Mouse (Mus musculus): ENCODE data around the gene Ptcd1. TPM values are rescaled to one million over a fixed set of nuclear protein-coding genes. Genes with fewer than 3 reads are reported as not detected.
A peak's percentile ranks its signal among the peaks of the same experiment; 100 is the strongest.

The Ptcd1 gene
- total and polyA plus RNA-seq, 2 experiments from 2014 or later = 20.3 to 27.9 TPM

DNA sequence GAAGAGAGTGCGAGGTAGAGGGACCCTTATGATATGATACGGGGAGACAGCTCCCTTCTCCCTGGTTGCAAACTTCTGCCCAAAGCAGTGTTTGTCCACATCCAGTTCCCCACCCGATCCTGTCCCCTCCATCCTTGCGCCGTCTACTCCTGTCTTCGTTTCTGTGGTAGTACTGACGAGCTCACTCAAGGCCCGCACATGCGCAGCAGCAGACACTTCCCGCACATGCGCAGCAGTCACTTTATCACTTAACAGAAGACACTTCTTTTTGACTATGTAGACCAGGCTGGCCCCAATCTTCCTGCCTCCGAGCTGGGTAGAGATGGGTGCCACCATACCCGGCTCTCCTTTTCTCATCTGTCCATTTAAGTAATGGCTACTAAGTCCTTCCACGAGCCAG lies 5.5 kb downstream of the Ptcd1 start:
- H3K4me1 ChIP-seq (ENCODE audit: insufficient read depth, low read length) = peaks cover 4% of the 10 kb centered on the region; the same call in 1 of the 2 replicates
- peaks cover 54% of the 10 kb centered on the region for H3K36me3 ChIP-seq (ENCODE audit: insufficient read depth, low read length)
- H3K9me3 ChIP-seq (ENCODE audit: low read length) = no peaks in the 10 kb centered on the region
- no peak for TF ChIP-seq CTCF (IDR thresholded peaks at IDR 0.05)
- no peak for ATAC-seq (ENCODE audit: low FRiP score)
- no peak overlapping the region for H3K4me3 ChIP-seq (ENCODE audit: low read depth, low read length)
- no peaks in the 10 kb centered on the region for H3K27me3 ChIP-seq (ENCODE audit: insufficient read depth, low read length)
- no peak overlapping the region for H3K4me2 ChIP-seq (ENCODE audit: low read depth, low read length, poor library complexity, severe bottlenecking)
- WGBS = 96% methylated on average over 14 of the region's 14 CpGs
- H3K27ac ChIP-seq (ENCODE audit: low read depth, low read length) = no peak overlapping the region
- no peak for DNase-seq (ENCODE audit: low spot score)
- no peak overlapping the region for H3K9ac ChIP-seq (replicated peaks; ENCODE audit: low read length, poor library complexity, severe bottlenecking)

DNA sequence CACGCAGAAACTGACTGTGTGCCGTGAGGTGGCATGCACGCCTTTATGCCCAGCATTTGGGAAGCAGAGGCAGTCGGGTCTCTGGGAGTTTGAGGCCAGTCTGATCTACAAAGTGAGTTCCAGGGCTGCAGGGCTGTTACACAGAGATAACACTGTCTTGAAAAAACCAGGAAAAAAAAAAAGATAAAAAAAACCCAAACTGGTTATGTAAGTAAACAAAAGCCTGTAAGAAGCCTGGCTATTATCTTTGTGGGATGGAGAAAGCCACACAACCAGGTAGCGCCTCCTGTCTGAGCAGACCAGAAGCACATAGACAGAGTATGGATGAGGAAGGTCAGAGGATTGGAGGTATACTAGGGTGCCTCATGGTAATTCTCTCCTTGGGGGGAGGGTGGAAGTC lies 14.2 kb downstream of the Ptcd1 start:
- no peaks in the 10 kb centered on the region for H3K4me1 ChIP-seq (ENCODE audit: insufficient read depth, low read length)
- no peak overlapping the region for H3K9ac ChIP-seq (replicated peaks; ENCODE audit: low read length, poor library complexity, severe bottlenecking)
- no peaks in the 10 kb centered on the region for H3K9me3 ChIP-seq (ENCODE audit: low read length)
- no peak overlapping the region for H3K4me2 ChIP-seq (ENCODE audit: low read depth, low read length, poor library complexity, severe bottlenecking)
- no peak overlapping the region for H3K27ac ChIP-seq (ENCODE audit: low read depth, low read length)
- no peak for DNase-seq (ENCODE audit: low spot score)
- TF ChIP-seq CTCF (IDR thresholded peaks at IDR 0.05) = no peak; the same call in 1 of the 2 replicates
- H3K27me3 ChIP-seq (ENCODE audit: insufficient read depth, low read length) = no peaks in the 10 kb centered on the region
- no peak for ATAC-seq (ENCODE audit: low FRiP score)
- H3K36me3 ChIP-seq (ENCODE audit: insufficient read depth, low read length) = peaks cover 78% of the 10 kb centered on the region
- 95% methylated on average over 5 of the region's 5 CpGs for WGBS
- H3K4me3 ChIP-seq (ENCODE audit: low read depth, low read length) = no peak overlapping the region

DNA sequence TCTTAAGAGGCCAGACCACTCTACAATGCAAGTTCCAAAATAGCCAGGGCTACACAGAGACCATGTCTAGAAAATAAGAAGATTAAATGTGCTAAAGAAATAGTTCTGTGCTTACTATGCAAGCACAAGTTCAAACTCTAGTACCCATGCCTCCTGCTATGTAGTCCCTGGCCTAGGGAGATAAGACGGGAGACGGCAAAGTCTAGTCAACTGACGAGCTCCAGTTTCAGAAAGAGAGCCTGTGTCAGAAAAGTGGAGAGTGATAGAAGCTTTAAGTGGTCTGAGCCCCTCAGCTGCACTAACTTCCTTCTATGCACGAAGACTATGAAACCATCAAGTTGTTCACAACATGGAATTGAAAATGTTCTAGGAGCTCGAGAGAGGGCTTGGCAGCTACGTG lies 17.6 kb downstream of the Ptcd1 start:
- DNase-seq (ENCODE audit: low spot score) (no peak), ATAC-seq (ENCODE audit: low FRiP score) (no peak)
- no peak overlapping the region for H3K9ac ChIP-seq (replicated peaks; ENCODE audit: low read length, poor library complexity, severe bottlenecking)
- no peak overlapping the region for H3K27ac ChIP-seq (ENCODE audit: low read depth, low read length)
- no peaks in the 10 kb centered on the region for H3K4me1 ChIP-seq (ENCODE audit: insufficient read depth, low read length)
- no peaks in the 10 kb centered on the region for H3K27me3 ChIP-seq (ENCODE audit: insufficient read depth, low read length)
- no peak overlapping the region for H3K4me3 ChIP-seq (ENCODE audit: low read depth, low read length)
- H3K9me3 ChIP-seq (ENCODE audit: low read length) = no peaks in the 10 kb centered on the region
- WGBS = 94% methylated on average over 6 of the region's 6 CpGs
- no peak overlapping the region for H3K4me2 ChIP-seq (ENCODE audit: low read depth, low read length, poor library complexity, severe bottlenecking)
- peaks cover 85% of the 10 kb centered on the region for H3K36me3 ChIP-seq (ENCODE audit: insufficient read depth, low read length)
- TF ChIP-seq CTCF (IDR thresholded peaks at IDR 0.05) = no peak

DNA sequence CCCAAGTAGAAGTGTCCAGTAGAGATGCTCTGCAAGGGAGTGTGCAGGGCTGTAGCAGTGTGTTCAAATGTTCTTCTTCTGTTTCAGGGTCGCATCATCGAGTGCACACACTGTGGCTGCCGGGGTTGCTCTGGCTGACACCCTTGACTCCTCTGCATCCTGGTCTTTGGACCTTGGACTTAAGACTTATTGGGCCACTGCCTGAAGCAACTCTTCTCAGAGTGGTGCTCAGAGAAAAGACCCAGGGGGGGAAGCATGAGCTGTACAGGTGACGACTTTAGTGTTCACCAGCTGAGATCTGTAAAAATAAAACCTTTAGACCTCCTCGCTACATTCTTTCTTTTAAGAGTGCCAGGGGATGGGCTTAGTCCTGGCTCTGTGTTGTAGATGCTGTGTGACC lies 19.2 kb downstream of the Ptcd1 start:
- H3K9me3 ChIP-seq (ENCODE audit: low read length) = no peaks in the 10 kb centered on the region
- no peak overlapping the region for H3K27ac ChIP-seq (ENCODE audit: low read depth, low read length)
- H3K9ac ChIP-seq (replicated peaks; ENCODE audit: low read length, poor library complexity, severe bottlenecking) = no peak overlapping the region
- 94% methylated on average over 5 of the region's 5 CpGs for WGBS
- no peaks in the 10 kb centered on the region for H3K27me3 ChIP-seq (ENCODE audit: insufficient read depth, low read length)
- H3K36me3 ChIP-seq (ENCODE audit: insufficient read depth, low read length) = peaks cover 78% of the 10 kb centered on the region
- DNase-seq (ENCODE audit: low spot score) (no peak), ATAC-seq (ENCODE audit: low FRiP score) (no peak)
- TF ChIP-seq CTCF (IDR thresholded peaks at IDR 0.05) = no peak
- H3K4me2 ChIP-seq (ENCODE audit: low read depth, low read length, poor library complexity, severe bottlenecking) = no peak overlapping the region
- no peaks in the 10 kb centered on the region for H3K4me1 ChIP-seq (ENCODE audit: insufficient read depth, low read length)
- no peak overlapping the region for H3K4me3 ChIP-seq (ENCODE audit: low read depth, low read length)

DNA sequence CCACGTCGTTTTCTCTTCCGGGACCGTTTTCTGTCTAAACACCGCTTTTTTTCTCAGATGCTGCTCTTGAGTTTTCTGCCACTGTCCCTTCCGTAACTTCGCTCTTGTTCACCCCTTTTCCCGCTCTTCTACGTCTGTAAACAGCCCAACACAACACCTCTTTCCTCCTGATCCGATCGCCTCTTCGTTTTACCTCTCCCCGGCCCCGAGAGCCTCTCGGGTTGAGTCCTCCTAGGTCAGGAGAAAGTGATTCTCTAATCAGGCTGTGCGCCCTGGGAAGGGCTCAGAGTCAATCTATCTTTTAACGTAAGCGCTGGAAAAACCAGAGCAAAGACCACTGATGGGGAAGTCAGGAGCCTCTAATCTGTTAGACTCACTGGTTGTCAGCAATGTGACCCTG lies 26.3 kb downstream of the Ptcd1 start:
- DNase-seq (ENCODE audit: low spot score) (no peak), ATAC-seq (ENCODE audit: low FRiP score) (no peak)
- Histone ChIP-seq H3K4me3 (ENCODE audit: low read depth, low read length) (peak overlapping the region; percentile 91), H3K9me3 (ENCODE audit: low read length) (no peaks in the 10 kb centered on the region), H3K27ac (ENCODE audit: low read depth, low read length) (peak overlapping the region; percentile 89), H3K9ac (replicated peaks; ENCODE audit: low read length, poor library complexity, severe bottlenecking) (peak overlapping the region; percentile 88), H3K4me1 (ENCODE audit: insufficient read depth, low read length) (peaks cover 5% of the 10 kb centered on the region; the same call in 1 of the 2 replicates), H3K36me3 (ENCODE audit: insufficient read depth, low read length) (peaks cover 29% of the 10 kb centered on the region), H3K4me2 (ENCODE audit: low read depth, low read length, poor library complexity, severe bottlenecking) (peak overlapping the region; percentile 92), H3K27me3 (ENCODE audit: insufficient read depth, low read length) (no peaks in the 10 kb centered on the region)
- under 1% methylated on average over 18 of the region's 18 CpGs for WGBS
- no peak for TF ChIP-seq CTCF (IDR thresholded peaks at IDR 0.05)

DNA sequence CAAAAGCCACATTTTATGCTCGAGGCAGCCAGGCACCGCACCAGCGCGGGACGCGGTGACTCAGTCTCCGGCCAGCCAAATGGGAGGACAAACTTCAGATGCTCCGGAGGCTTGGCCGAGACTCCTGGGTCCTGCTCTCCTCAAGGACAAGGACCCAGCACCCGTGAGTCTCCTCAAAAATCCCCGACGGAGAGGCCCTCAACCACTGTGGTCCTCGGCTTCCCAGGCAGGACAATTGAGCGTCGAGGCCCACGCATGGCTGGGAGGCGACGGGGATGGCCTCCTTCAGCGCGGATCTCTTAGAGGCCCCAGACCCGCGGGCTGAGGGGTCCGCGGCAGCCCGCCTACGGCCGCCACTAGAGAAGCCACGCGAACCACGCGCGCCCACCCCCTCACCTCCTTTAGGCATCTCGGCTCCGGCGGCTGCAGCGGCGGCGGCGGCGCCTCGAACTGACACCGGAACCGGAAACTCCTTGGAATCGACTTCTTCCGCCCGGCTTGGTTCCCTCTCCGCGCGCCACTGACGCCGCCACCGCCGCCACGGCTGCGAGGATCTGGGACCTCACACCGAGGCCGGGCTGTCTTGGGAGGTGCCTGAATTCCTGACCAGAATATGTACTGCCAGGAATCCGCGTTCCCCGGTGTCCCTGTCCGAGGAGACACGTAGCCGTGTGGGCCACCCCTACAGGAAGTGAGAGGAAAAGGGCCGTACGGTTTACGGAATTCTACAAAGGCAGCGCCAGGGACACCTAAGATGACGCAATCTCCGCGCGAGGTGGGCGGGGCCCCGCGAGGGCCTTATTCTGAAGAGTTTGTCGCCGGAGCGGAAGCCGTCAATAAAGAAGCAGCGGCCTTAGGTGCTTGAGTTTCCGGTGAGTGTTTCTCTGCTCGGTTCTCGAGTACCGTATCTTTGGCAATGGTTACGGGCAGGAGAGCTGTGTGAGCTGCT lies 27.1 kb downstream of the Ptcd1 start, which contains the start of the genes Pdap1 and Bud31:
Pdap1 (minus strand) TSS at position 668 of the 949 bp plus-strand sequence.
Bud31 (plus strand) TSS at position 792 of the 949 bp plus-strand sequence.
- H3K9ac ChIP-seq (replicated peaks; ENCODE audit: low read length, poor library complexity, severe bottlenecking) = peak within 1 kb of the TSS; percentile 88
- peak; percentile 95 for DNase-seq (ENCODE audit: low spot score)
- no peaks in the 10 kb centered on the region for H3K27me3 ChIP-seq (ENCODE audit: insufficient read depth, low read length)
- under 1% methylated on average over 78 of the region's 84 CpGs for WGBS
- peaks cover 30% of the 10 kb centered on the region for H3K36me3 ChIP-seq (ENCODE audit: insufficient read depth, low read length)
- H3K4me2 ChIP-seq (ENCODE audit: low read depth, low read length, poor library complexity, severe bottlenecking) = peak within 1 kb of the TSS; percentile 92
- peak within 1 kb of the TSS; percentile 91 for H3K4me3 ChIP-seq (ENCODE audit: low read depth, low read length)
- peak; percentile 93 for ATAC-seq (ENCODE audit: low FRiP score)
- peak within 1 kb of the TSS; percentile 89 for H3K27ac ChIP-seq (ENCODE audit: low read depth, low read length)
- peaks cover 5% of the 10 kb centered on the region; the same call in 1 of the 2 replicates for H3K4me1 ChIP-seq (ENCODE audit: insufficient read depth, low read length)
- no peaks in the 10 kb centered on the region for H3K9me3 ChIP-seq (ENCODE audit: low read length)
- TF ChIP-seq CTCF (IDR thresholded peaks at IDR 0.05) = peak; percentile 33; the same call in 1 of the 2 replicates

Measured in midbrain, postnatal 0 days (tissue).